Mouse (Mus musculus) thymus, adult 2 months (tissue): ENCODE measurements around the gene Soga1. TPM values are rescaled to one million over a fixed set of nuclear protein-coding genes. Genes with fewer than 3 reads are reported as not detected.

Source experiments
- DNase-seq: peaks from one replicate; pipeline ENCODE4 v3.0.0; 2021
- H3K27ac ChIP-seq: fragments of 200-500 bp; 2 replicates; pipeline ENCODE4 v1.5.1; 2012; ENCODE audit warnings: low read length, control low read depth; ENCODE audit not compliant: control insufficient read depth, insufficient read depth
- H3K27me3 ChIP-seq: fragments of 200-500 bp; 2 replicates; pipeline ENCODE4 v1.6.1; 2012; ENCODE audit warnings: mild to moderate bottlenecking, low read length, moderate library complexity, mixed read lengths; ENCODE audit not compliant: control insufficient read depth, insufficient read depth
- H3K36me3 ChIP-seq: fragments of 200-500 bp; 2 replicates; pipeline ENCODE4 v1.6.1; 2012; ENCODE audit warnings: mild to moderate bottlenecking, low read length, moderate library complexity; ENCODE audit not compliant: control insufficient read depth, insufficient read depth
- H3K4me1 ChIP-seq: fragments of 200-500 bp; replicated peaks from 2 replicates; pipeline ENCODE4 v1.6.1; 2012; ENCODE audit warnings: low read length; ENCODE audit not compliant: control insufficient read depth, insufficient read depth
- H3K4me3 ChIP-seq: fragments of 200-500 bp; 2 replicates; pipeline ENCODE4 v1.5.1; 2012; ENCODE audit warnings: mild to moderate bottlenecking, low read length, control low read depth, moderate library complexity; ENCODE audit not compliant: control insufficient read depth, insufficient read depth
- CTCF ChIP-seq: fragments of 200-500 bp; IDR thresholded peaks from 2 replicates; pipeline ENCODE4 v1.5.1; 2012; ENCODE audit warnings: mild to moderate bottlenecking, control low read depth, low read length, moderate library complexity, borderline replicate concordance; ENCODE audit not compliant: control insufficient read depth, poor library complexity, insufficient read depth; ENCODE audit errors: extremely low read depth
- POLR2A ChIP-seq: fragments of 200-500 bp; IDR thresholded peaks from 2 replicates; pipeline ENCODE4 v1.6.1; 2012; ENCODE audit warnings: mild to moderate bottlenecking, low read length, control low read depth, moderate library complexity; ENCODE audit not compliant: control insufficient read depth, poor library complexity, insufficient read depth; ENCODE audit errors: extremely low read depth
- WGBS: fragments of 180-500 bp; shearing (Covaris S2); methylation state at CpG from one replicate; pipeline ENCODE4 v1.1.7; 2018; 5-methylcytosine and 5-hydroxymethylcytosine counted together
- polyA plus RNA-seq: library from polyadenylated mRNA; depleted of rRNA; stranded (reverse); fragments of >200 nt; gene quantifications from 2 replicates; pipeline ENCODE4 v1.2.3, GENCODE M21; 2012

The Soga1 gene
- polyA plus RNA-seq, 1 experiment: 5.2 TPM

GRCm38 (mm10) chr2:157081960-157082359 is 2.9 kb upstream of the Soga1 start:
- Histone ChIP-seq H3K27ac (no peak overlapping the region), H3K36me3 (no peaks in the 10 kb centered on the region), H3K4me3 (no peak overlapping the region), H3K4me1 (peaks cover 11% of the 10 kb centered on the region), H3K27me3 (peaks cover 6% of the 10 kb centered on the region; the same call in 1 of the 2 replicates)
- DNase-seq: no peak
- TF ChIP-seq POLR2A: no peak
- no peak for TF ChIP-seq CTCF
- 70% methylated on average over 7 of the region's 7 CpGs for WGBS

- H3K4me3 ChIP-seq: no peak overlapping the region
- 94% methylated on average over 8 of the region's 8 CpGs for WGBS
- H3K36me3 ChIP-seq: no peaks in the 10 kb centered on the region
- TF ChIP-seq POLR2A: no peak
- no peak for TF ChIP-seq CTCF
- peaks cover 6% of the 10 kb centered on the region; the same call in 1 of the 2 replicates for H3K27me3 ChIP-seq
- peaks cover 11% of the 10 kb centered on the region for H3K4me1 ChIP-seq
- H3K27ac ChIP-seq: no peak overlapping the region
- no peak for DNase-seq
These were observed 2.3 kb upstream of the Soga1 start for GRCm38 (mm10) chr2:157081331-157081730.

GRCm38 (mm10) chr2:157079701-157080180 is 687 bp upstream of the Soga1 start:
- Histone ChIP-seq H3K4me3 (peak overlapping the region; percentile 37; the same call in 1 of the 2 replicates), H3K27ac (no peak overlapping the region), H3K27me3 (peaks cover 6% of the 10 kb centered on the region; the same call in 1 of the 2 replicates), H3K36me3 (no peaks in the 10 kb centered on the region), H3K4me1 (peaks cover 11% of the 10 kb centered on the region)
- WGBS: 36% methylated on average over 16 of the region's 16 CpGs
- DNase-seq: no peak
- TF ChIP-seq POLR2A: no peak
- TF ChIP-seq CTCF: no peak

GRCm38 (mm10) chr2:157078059-157078792 is 828 bp downstream of the Soga1 start:
- Histone ChIP-seq H3K27ac (no peak overlapping the region), H3K4me3 (peak overlapping the region; percentile 37), H3K27me3 (peaks cover 6% of the 10 kb centered on the region; the same call in 1 of the 2 replicates), H3K36me3 (no peaks in the 10 kb centered on the region), H3K4me1 (peaks cover 11% of the 10 kb centered on the region)
- DNase-seq: no peak
- 2% methylated on average over 78 of the region's 79 CpGs for WGBS
- TF ChIP-seq CTCF (no peak), POLR2A (no peak)

GRCm38 (mm10) chr2:157077641-157078058 is 1.4 kb downstream of the Soga1 start:
- DNase-seq: no peak
- Histone ChIP-seq H3K4me1 (peaks cover 11% of the 10 kb centered on the region), H3K4me3 (peak overlapping the region; percentile 37; the same call in 1 of the 2 replicates), H3K36me3 (no peaks in the 10 kb centered on the region), H3K27ac (no peak overlapping the region), H3K27me3 (peaks cover 6% of the 10 kb centered on the region; the same call in 1 of the 2 replicates)
- TF ChIP-seq CTCF (no peak), POLR2A (no peak)
- 32% methylated on average over 15 of the region's 15 CpGs for WGBS

- H3K4me1 ChIP-seq: peaks cover 11% of the 10 kb centered on the region
These were observed 1.9 kb downstream of the Soga1 start for GRCm38 (mm10) chr2:157077160-157077559.

GRCm38 (mm10) chr2:157076585-157076984 is 2.5 kb downstream of the Soga1 start:
- Histone ChIP-seq H3K4me3 (no peak overlapping the region), H3K27me3 (peaks cover 6% of the 10 kb centered on the region; the same call in 1 of the 2 replicates), H3K36me3 (no peaks in the 10 kb centered on the region), H3K4me1 (peaks cover 12% of the 10 kb centered on the region), H3K27ac (no peak overlapping the region)
- no peak for DNase-seq
- 86% methylated on average over 7 of the region's 7 CpGs for WGBS
- TF ChIP-seq CTCF (no peak), POLR2A (no peak)

More at GRCm38 (mm10) chr2:157077160-157077559, 1.9 kb downstream of the Soga1 start:
- TF ChIP-seq CTCF: no peak
- no peak for TF ChIP-seq POLR2A
- no peaks in the 10 kb centered on the region for H3K36me3 ChIP-seq
- no peak for DNase-seq
- no peak overlapping the region for H3K4me3 ChIP-seq
- peaks cover 6% of the 10 kb centered on the region; the same call in 1 of the 2 replicates for H3K27me3 ChIP-seq
- 68% methylated on average over 5 of the region's 5 CpGs for WGBS
- no peak overlapping the region for H3K27ac ChIP-seq
